Mouse (Mus musculus): ENCODE measurements around the gene Efna2.

Gene Efna2

GRCm38 (mm10) chr10:80186649-80187048 lies 7.4 kb downstream of the Efna2 start:
- TF ChIP-seq NANOG (IDR thresholded peaks at IDR 0.05; ENCODE audit: borderline replicate concordance, low read length): no peak
- no peak for TF ChIP-seq CTCF (conservative IDR thresholded peaks at IDR 0.05; ENCODE audit: low read length)
- Histone ChIP-seq H3K36me3 (ENCODE audit: insufficient read depth, low read length) (0 out of 2 replicates have a peak, but pooled peaks cover 7% of the 10 kb centered on the region), H3K9me3 (ENCODE audit: low read length) (no peaks in the 10 kb centered on the region), H3K4me3 (replicated peaks; ENCODE audit: low read length) (peak overlapping the region; percentile 66), H3K27me3 (ENCODE audit: insufficient read depth, low read length) (peaks cover 85% of the 10 kb centered on the region), H3K4me1 (replicated peaks; ENCODE audit: low read depth, low read length) (peaks cover 54% of the 10 kb centered on the region)

GRCm38 (mm10) chr10:80187739-80188138 lies 8.5 kb downstream of the Efna2 start:
- TF ChIP-seq POU5F1 (IDR thresholded peaks at IDR 0.05; ENCODE audit: borderline replicate concordance, low read length) (no peak), NANOG (IDR thresholded peaks at IDR 0.05; ENCODE audit: borderline replicate concordance, low read length) (no peak), CTCF (conservative IDR thresholded peaks at IDR 0.05; ENCODE audit: low read length) (no peak)
- H3K4me1 ChIP-seq (replicated peaks; ENCODE audit: low read depth, low read length): peaks cover 57% of the 10 kb centered on the region
- H3K4me3 ChIP-seq (replicated peaks; ENCODE audit: low read length): no peak overlapping the region
- H3K9me3 ChIP-seq (ENCODE audit: low read length): no peaks in the 10 kb centered on the region
- H3K36me3 ChIP-seq (ENCODE audit: insufficient read depth, low read length): 0 out of 2 replicates have a peak, but pooled peaks cover 7% of the 10 kb centered on the region
- H3K27me3 ChIP-seq (ENCODE audit: insufficient read depth, low read length): peaks cover 84% of the 10 kb centered on the region

- TF ChIP-seq NANOG (IDR thresholded peaks at IDR 0.05; ENCODE audit: borderline replicate concordance, low read length) (no peak), CTCF (conservative IDR thresholded peaks at IDR 0.05; ENCODE audit: low read length) (no peak), POU5F1 (IDR thresholded peaks at IDR 0.05; ENCODE audit: borderline replicate concordance, low read length) (no peak)
- no peak overlapping the region for H3K4me3 ChIP-seq (replicated peaks; ENCODE audit: low read length)
- H3K9me3 ChIP-seq (ENCODE audit: low read length): no peaks in the 10 kb centered on the region
- H3K4me1 ChIP-seq (replicated peaks; ENCODE audit: low read depth, low read length): peaks cover 65% of the 10 kb centered on the region
- H3K27me3 ChIP-seq (ENCODE audit: insufficient read depth, low read length): peaks cover 81% of the 10 kb centered on the region
- 0 out of 2 replicates have a peak, but pooled peaks cover 7% of the 10 kb centered on the region for H3K36me3 ChIP-seq (ENCODE audit: insufficient read depth, low read length)
These were observed 9.3 kb downstream of the Efna2 start for GRCm38 (mm10) chr10:80188453-80189024.

- peaks cover 69% of the 10 kb centered on the region for H3K27me3 ChIP-seq (ENCODE audit: insufficient read depth, low read length)
- TF ChIP-seq NANOG (IDR thresholded peaks at IDR 0.05; ENCODE audit: borderline replicate concordance, low read length) (no peak), POU5F1 (IDR thresholded peaks at IDR 0.05; ENCODE audit: borderline replicate concordance, low read length) (no peak)
- 0 out of 2 replicates have a peak, but pooled peaks cover 7% of the 10 kb centered on the region for H3K36me3 ChIP-seq (ENCODE audit: insufficient read depth, low read length)
- peak overlapping the region; percentile 76 for H3K4me3 ChIP-seq (replicated peaks; ENCODE audit: low read length)
- no peaks in the 10 kb centered on the region for H3K9me3 ChIP-seq (ENCODE audit: low read length)
- H3K4me1 ChIP-seq (replicated peaks; ENCODE audit: low read depth, low read length): peaks cover 72% of the 10 kb centered on the region
These were observed 10.7 kb downstream of the Efna2 start for GRCm38 (mm10) chr10:80189999-80190398.

GRCm38 (mm10) chr10:80190491-80191051 lies 11.3 kb downstream of the Efna2 start:
- Histone ChIP-seq H3K27me3 (ENCODE audit: insufficient read depth, low read length) (peaks cover 68% of the 10 kb centered on the region), H3K4me3 (replicated peaks; ENCODE audit: low read length) (peak overlapping the region; percentile 76), H3K36me3 (ENCODE audit: insufficient read depth, low read length) (0 out of 2 replicates have a peak, but pooled peaks cover 7% of the 10 kb centered on the region), H3K4me1 (replicated peaks; ENCODE audit: low read depth, low read length) (peaks cover 66% of the 10 kb centered on the region), H3K9me3 (ENCODE audit: low read length) (no peaks in the 10 kb centered on the region)
- no peak for TF ChIP-seq POU5F1 (IDR thresholded peaks at IDR 0.05; ENCODE audit: borderline replicate concordance, low read length)
- TF ChIP-seq NANOG (IDR thresholded peaks at IDR 0.05; ENCODE audit: borderline replicate concordance, low read length): no peak
- no peak for TF ChIP-seq CTCF (conservative IDR thresholded peaks at IDR 0.05; ENCODE audit: low read length)

- Histone ChIP-seq H3K27me3 (ENCODE audit: insufficient read depth, low read length) (peaks cover 46% of the 10 kb centered on the region), H3K4me1 (replicated peaks; ENCODE audit: low read depth, low read length) (peaks cover 50% of the 10 kb centered on the region), H3K4me3 (replicated peaks; ENCODE audit: low read length) (no peak overlapping the region), H3K36me3 (ENCODE audit: insufficient read depth, low read length) (0 out of 2 replicates have a peak, but pooled peaks cover 2% of the 10 kb centered on the region), H3K9me3 (ENCODE audit: low read length) (no peaks in the 10 kb centered on the region)
- no peak for TF ChIP-seq POU5F1 (IDR thresholded peaks at IDR 0.05; ENCODE audit: borderline replicate concordance, low read length)
- TF ChIP-seq CTCF (conservative IDR thresholded peaks at IDR 0.05; ENCODE audit: low read length): no peak
- no peak for TF ChIP-seq NANOG (IDR thresholded peaks at IDR 0.05; ENCODE audit: borderline replicate concordance, low read length)
These were observed 14.7 kb downstream of the Efna2 start for GRCm38 (mm10) chr10:80193976-80194375.

GRCm38 (mm10) chr10:80194441-80194840 lies 15.2 kb downstream of the Efna2 start:
- Histone ChIP-seq H3K9me3 (ENCODE audit: low read length) (no peaks in the 10 kb centered on the region), H3K27me3 (ENCODE audit: insufficient read depth, low read length) (peaks cover 41% of the 10 kb centered on the region), H3K4me1 (replicated peaks; ENCODE audit: low read depth, low read length) (peaks cover 54% of the 10 kb centered on the region), H3K4me3 (replicated peaks; ENCODE audit: low read length) (0 out of 2 replicates have a peak overlapping the region, but pooled peaks have one; percentile 10), H3K36me3 (ENCODE audit: insufficient read depth, low read length) (no peaks in the 10 kb centered on the region)
- no peak for TF ChIP-seq CTCF (conservative IDR thresholded peaks at IDR 0.05; ENCODE audit: low read length)
- no peak for TF ChIP-seq POU5F1 (IDR thresholded peaks at IDR 0.05; ENCODE audit: borderline replicate concordance, low read length)
- TF ChIP-seq NANOG (IDR thresholded peaks at IDR 0.05; ENCODE audit: borderline replicate concordance, low read length): no peak

GRCm38 (mm10) chr10:80196167-80196566 lies 16.9 kb downstream of the Efna2 start:
- Histone ChIP-seq H3K36me3 (ENCODE audit: insufficient read depth, low read length) (no peaks in the 10 kb centered on the region), H3K4me1 (replicated peaks; ENCODE audit: low read depth, low read length) (peaks cover 57% of the 10 kb centered on the region), H3K9me3 (ENCODE audit: low read length) (no peaks in the 10 kb centered on the region), H3K27me3 (ENCODE audit: insufficient read depth, low read length) (peaks cover 24% of the 10 kb centered on the region), H3K4me3 (replicated peaks; ENCODE audit: low read length) (no peak overlapping the region)
- no peak for TF ChIP-seq CTCF (conservative IDR thresholded peaks at IDR 0.05; ENCODE audit: low read length)
- TF ChIP-seq NANOG (IDR thresholded peaks at IDR 0.05; ENCODE audit: borderline replicate concordance, low read length): no peak
- TF ChIP-seq POU5F1 (IDR thresholded peaks at IDR 0.05; ENCODE audit: borderline replicate concordance, low read length): no peak
